Mouse (Mus musculus) midbrain, embryonic 13.5 days (tissue): ENCODE results near the gene Mcam. TPM values are rescaled to one million over a fixed set of nuclear protein-coding genes. Genes with fewer than 3 reads are reported as not detected.
A peak's percentile ranks its signal among the peaks of the same experiment; 100 is the strongest.
"Not testable (repeated sequence)": the region's sequence is repeated elsewhere in the genome, so short reads cannot be mapped to it uniquely, and the experiment has no call there.

Experiments
- ATAC-seq: fragments of 200-750 bp; cut with Nextera tagmentation; 2 replicates; pipeline ENCODE4 v1.8.0; 2017; ENCODE audit warnings: mild to moderate bottlenecking, moderate TSS enrichment, moderate library complexity
- H3K27ac ChIP-seq: fragments of 300-500 bp; sonication (generic); 2 replicates; pipeline ENCODE4 v1.5.1; 2015; ENCODE audit warnings: inconsistent platforms, mild to moderate bottlenecking, moderate library complexity
- H3K27me3 ChIP-seq: fragments of 300-500 bp; sonication (generic); 2 replicates; pipeline ENCODE4 v1.6.1; 2015; ENCODE audit warnings: mild to moderate bottlenecking, inconsistent platforms
- H3K36me3 ChIP-seq: fragments of 300-500 bp; sonication (generic); 2 replicates; pipeline ENCODE4 v1.6.1; 2015; ENCODE audit warnings: mild to moderate bottlenecking, inconsistent platforms
- H3K4me1 ChIP-seq: fragments of 300-500 bp; sonication (generic); replicated peaks from 2 replicates; pipeline ENCODE4 v1.6.1; 2015; ENCODE audit warnings: inconsistent platforms
- H3K4me2 ChIP-seq: fragments of 300-500 bp; sonication (generic); replicated peaks from 2 replicates; pipeline ENCODE4 v1.6.1; 2015; ENCODE audit warnings: moderate library complexity, mild to moderate bottlenecking, inconsistent platforms
- H3K4me3 ChIP-seq: fragments of 300-500 bp; sonication (generic); replicated peaks from 2 replicates; pipeline ENCODE4 v1.5.1; 2015; ENCODE audit warnings: mild to moderate bottlenecking, inconsistent platforms
- H3K9ac ChIP-seq: fragments of 300-500 bp; sonication (generic); replicated peaks from 2 replicates; pipeline ENCODE4 v1.6.1; 2015; ENCODE audit warnings: mild to moderate bottlenecking, inconsistent platforms
- H3K9me3 ChIP-seq: fragments of 300-500 bp; sonication (generic); 2 replicates; pipeline ENCODE4 v1.6.1; 2016; ENCODE audit warnings: mild to moderate bottlenecking, inconsistent platforms
- WGBS: fragments of 180-500 bp; shearing (Covaris S2); methylation state at CpG from one replicate; pipeline ENCODE4 v1.1.7; 2015; 5-methylcytosine and 5-hydroxymethylcytosine counted together
- polyA plus RNA-seq: library from polyadenylated mRNA; unstranded; fragments of >200 nt; fragmentation: Nextera tagmentation; extraction: Ambion mirVana; gene quantifications from 2 replicates; pipeline ENCODE4 v1.2.1, GENCODE M21; 2015

Gene Mcam
- polyA plus RNA-seq, 1 experiment from 2014 or later: 13.7 TPM

DNA sequence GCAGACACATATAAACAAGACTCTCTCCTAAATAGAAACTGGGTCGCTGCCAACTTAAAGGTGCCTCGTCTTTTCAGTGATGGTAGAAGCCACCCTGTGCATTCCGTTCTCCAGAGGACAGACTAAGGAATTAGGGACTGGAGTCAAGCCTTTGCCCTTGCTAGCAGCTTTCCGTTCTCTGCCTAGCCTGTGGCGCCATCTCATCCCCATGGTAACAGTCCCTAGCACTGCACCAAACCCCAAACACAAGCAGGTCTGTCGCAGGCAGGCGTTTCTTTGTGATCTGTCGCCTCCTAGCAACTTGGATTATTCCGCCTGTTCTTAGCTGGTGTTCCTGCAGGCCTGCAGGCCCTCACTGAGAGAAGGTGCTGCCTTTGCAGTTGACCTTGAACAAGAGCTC, 37.7 kb upstream of the Mcam start:
- no peaks in the 10 kb centered on the region for H3K27me3 ChIP-seq
- no peaks in the 10 kb centered on the region for H3K9me3 ChIP-seq
- H3K4me3 ChIP-seq: no peak overlapping the region
- no peak overlapping the region for H3K9ac ChIP-seq
- H3K4me1 ChIP-seq: peaks cover 20% of the 10 kb centered on the region
- 0 out of 2 replicates have a peak, but pooled peaks cover 4% of the 10 kb centered on the region for H3K36me3 ChIP-seq
- H3K27ac ChIP-seq: peak overlapping the region; percentile 66
- ATAC-seq: peak; percentile 67; the same call in 1 of the 2 replicates
- no peak overlapping the region for H3K4me2 ChIP-seq
- 13% methylated on average over 9 of the region's 9 CpGs for WGBS

DNA sequence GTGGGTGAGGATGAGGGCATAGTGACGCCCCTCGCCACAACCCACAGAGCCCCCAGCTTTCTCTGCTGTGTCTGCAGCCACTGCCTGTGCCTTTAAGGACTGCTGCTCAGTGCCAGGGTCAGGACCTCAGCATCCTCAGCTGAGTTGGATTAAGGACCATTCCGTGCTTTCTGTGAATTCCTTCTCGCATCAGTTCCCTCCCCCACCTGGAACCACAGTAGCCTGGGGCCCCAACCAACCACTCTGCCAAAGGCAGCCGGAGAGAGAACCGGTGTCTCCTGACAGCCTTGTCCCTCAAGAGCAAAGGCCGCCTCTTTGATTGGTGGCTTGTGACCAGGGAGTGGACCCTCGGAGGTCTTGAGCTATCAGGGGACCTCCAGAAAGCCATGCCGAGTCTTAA, 32.8 kb upstream of the Mcam start, which contains the start of gene Mfrp:
Gene Mfrp, plus strand, starts transcription at position 240 of the 400 bp plus-strand sequence.
- Histone ChIP-seq H3K9me3 (no peaks in the 10 kb centered on the region), H3K4me1 (peaks cover 14% of the 10 kb centered on the region), H3K27ac (no peak within 1 kb of the TSS), H3K9ac (no peak within 1 kb of the TSS), H3K4me2 (no peak within 1 kb of the TSS), H3K4me3 (no peak within 1 kb of the TSS), H3K36me3 (peaks cover 5% of the 10 kb centered on the region; the same call in 1 of the 2 replicates), H3K27me3 (no peaks in the 10 kb centered on the region)
- 44% methylated on average over 9 of the region's 9 CpGs for WGBS
- ATAC-seq: no peak

DNA sequence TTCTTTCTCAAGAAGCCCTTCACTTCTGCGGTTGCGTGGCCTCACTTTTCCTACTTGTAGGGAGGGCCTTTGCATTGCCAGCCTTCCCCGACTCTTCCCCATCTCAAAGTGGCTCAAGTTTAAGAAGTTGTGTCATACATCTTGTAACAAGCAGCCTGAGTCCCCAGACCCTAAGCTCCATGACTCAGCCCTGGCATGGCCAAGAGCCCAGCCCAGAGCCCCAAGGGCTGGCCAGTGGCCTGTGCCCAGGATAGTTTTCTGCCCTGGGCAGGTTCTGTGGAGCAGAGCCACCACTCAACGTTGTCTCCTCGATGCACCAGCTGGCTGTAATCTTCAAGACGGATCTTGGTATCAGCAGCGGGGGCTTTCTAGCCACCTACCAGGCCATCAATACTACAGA, 29.4 kb upstream of the Mcam start:
- peaks cover 5% of the 10 kb centered on the region; the same call in 1 of the 2 replicates for H3K36me3 ChIP-seq
- no peak overlapping the region for H3K4me3 ChIP-seq
- 94% methylated on average over 7 of the region's 7 CpGs for WGBS
- H3K4me1 ChIP-seq: peaks cover 42% of the 10 kb centered on the region
- H3K4me2 ChIP-seq: no peak overlapping the region
- no peak for ATAC-seq
- no peaks in the 10 kb centered on the region for H3K27me3 ChIP-seq
- no peak overlapping the region for H3K9ac ChIP-seq
- H3K27ac ChIP-seq: no peak overlapping the region
- no peaks in the 10 kb centered on the region for H3K9me3 ChIP-seq

DNA sequence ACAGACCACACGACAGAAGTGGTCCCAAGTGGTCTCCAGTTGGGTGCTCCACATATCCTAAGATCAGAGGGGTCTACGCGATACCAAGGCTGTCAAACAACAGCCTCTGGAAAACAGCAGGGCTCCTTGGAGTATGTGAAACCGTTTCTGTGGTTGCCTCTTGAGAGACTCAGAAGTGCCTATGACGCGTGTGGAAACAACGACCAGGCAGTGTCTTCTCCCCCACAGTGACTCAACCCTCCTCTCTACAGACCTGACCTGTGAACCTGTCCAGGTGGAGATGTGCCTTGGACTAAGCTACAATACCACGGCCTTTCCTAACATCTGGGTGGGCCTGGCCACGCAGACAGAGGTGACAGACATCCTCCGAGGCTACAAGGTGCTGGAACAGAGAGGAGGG, 28.5 kb upstream of the Mcam start:
- no peak overlapping the region for H3K4me3 ChIP-seq
- H3K36me3 ChIP-seq: peaks cover 5% of the 10 kb centered on the region; the same call in 1 of the 2 replicates
- WGBS: 90% methylated on average over 10 of the region's 10 CpGs
- ATAC-seq: no peak
- no peak overlapping the region for H3K9ac ChIP-seq
- no peak overlapping the region for H3K27ac ChIP-seq
- no peaks in the 10 kb centered on the region for H3K9me3 ChIP-seq
- peaks cover 51% of the 10 kb centered on the region for H3K4me1 ChIP-seq
- H3K4me2 ChIP-seq: no peak overlapping the region
- no peaks in the 10 kb centered on the region for H3K27me3 ChIP-seq

DNA sequence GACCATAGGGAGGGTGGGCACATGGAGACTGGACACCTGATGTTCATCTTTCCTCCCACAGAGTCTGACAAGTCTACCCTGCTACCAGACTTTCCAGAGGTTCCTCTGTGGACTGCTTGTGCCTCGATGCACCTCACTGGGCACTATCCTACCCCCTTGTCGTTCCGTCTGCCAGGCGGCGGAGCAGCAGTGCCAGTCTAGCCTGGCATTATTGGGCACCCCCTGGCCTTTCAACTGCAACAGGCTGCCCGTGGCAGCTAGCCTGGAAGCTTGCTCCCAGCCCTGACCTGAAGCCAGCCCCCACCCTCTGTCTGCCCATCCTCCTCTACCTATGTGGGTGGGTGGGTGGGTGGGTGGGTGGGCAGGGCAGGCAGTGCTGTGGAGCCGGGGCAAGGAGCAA, 28.1 kb upstream of the Mcam start:
- Histone ChIP-seq H3K9me3 (no peaks in the 10 kb centered on the region), H3K27ac (no peak overlapping the region)
- 90% methylated on average over 6 of the region's 7 CpGs for WGBS

DNA sequence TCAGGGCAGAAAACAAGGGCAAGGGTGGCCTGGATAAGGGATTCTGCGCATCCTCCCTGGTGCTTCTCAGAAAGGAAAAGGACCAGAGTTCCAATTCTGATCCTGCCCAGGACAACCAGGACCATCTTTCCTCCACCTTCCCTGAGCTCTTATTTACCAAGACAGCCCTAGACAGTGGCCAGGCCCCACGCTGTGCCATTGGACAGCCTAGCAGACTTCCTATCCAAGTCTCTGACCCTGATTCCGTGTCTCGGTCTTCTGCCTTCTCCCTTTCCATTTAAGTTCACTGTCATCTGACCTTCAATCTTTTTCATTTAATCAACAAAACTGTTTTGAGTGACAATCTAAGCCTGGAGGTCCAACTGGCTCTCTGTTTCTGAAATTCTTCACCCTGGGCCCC, 27.7 kb upstream of the Mcam start:
- peaks cover 5% of the 10 kb centered on the region; the same call in 1 of the 2 replicates for H3K36me3 ChIP-seq
- no peak overlapping the region for H3K4me3 ChIP-seq
- no peak overlapping the region for H3K9ac ChIP-seq
- 59% methylated on average over 4 of the region's 4 CpGs for WGBS
- ATAC-seq: no peak
- H3K4me1 ChIP-seq: peaks cover 51% of the 10 kb centered on the region
- no peak overlapping the region for H3K27ac ChIP-seq
- H3K27me3 ChIP-seq: no peaks in the 10 kb centered on the region
- H3K4me2 ChIP-seq: peak overlapping the region; percentile 44; the same call in 1 of the 2 replicates
- H3K9me3 ChIP-seq: no peaks in the 10 kb centered on the region

More for the DNA sequence above, 28.1 kb upstream of the Mcam start:
- no peaks in the 10 kb centered on the region for H3K27me3 ChIP-seq
- no peak overlapping the region for H3K4me3 ChIP-seq
- H3K36me3 ChIP-seq: peaks cover 5% of the 10 kb centered on the region; the same call in 1 of the 2 replicates
- H3K9ac ChIP-seq: no peak overlapping the region
- no peak for ATAC-seq
- peaks cover 53% of the 10 kb centered on the region for H3K4me1 ChIP-seq
- H3K4me2 ChIP-seq: no peak overlapping the region

DNA sequence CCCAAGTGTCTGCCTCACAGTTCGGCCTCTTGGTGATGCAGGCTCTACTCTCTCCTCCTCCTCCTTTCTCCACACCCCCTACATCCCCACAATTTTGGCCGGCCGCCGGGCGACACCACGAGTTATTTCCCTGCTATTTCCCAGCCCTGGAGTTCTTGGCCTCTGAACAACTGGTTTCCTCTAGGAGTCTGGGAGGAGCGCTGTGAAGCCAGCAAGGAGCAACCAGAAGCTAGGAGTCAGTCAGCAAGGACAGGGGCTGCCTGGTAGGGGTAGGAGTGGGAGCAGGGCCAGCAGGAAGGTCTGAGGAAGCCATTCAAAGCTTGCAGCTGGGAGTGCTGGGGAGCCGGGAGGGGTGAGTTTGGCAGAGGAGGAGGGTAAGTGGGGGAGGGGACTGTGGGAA, 27.2 kb upstream of the Mcam start, which contains the start of gene C1qtnf5:
Gene C1qtnf5, plus strand, starts transcription at position 136 of the 400 bp plus-strand sequence.
- H3K4me3 ChIP-seq: peak within 1 kb of the TSS; percentile 21
- no peaks in the 10 kb centered on the region for H3K27me3 ChIP-seq
- peak within 1 kb of the TSS; percentile 44 for H3K4me2 ChIP-seq
- H3K9me3 ChIP-seq: no peaks in the 10 kb centered on the region
- peak; percentile 60 for ATAC-seq
- peaks cover 55% of the 10 kb centered on the region for H3K4me1 ChIP-seq
- 24% methylated on average over 8 of the region's 8 CpGs for WGBS
- peak within 1 kb of the TSS; percentile 51; the same call in 1 of the 2 replicates for H3K27ac ChIP-seq
- peak within 1 kb of the TSS; percentile 54 for H3K9ac ChIP-seq
- peaks cover 5% of the 10 kb centered on the region; the same call in 1 of the 2 replicates for H3K36me3 ChIP-seq

DNA sequence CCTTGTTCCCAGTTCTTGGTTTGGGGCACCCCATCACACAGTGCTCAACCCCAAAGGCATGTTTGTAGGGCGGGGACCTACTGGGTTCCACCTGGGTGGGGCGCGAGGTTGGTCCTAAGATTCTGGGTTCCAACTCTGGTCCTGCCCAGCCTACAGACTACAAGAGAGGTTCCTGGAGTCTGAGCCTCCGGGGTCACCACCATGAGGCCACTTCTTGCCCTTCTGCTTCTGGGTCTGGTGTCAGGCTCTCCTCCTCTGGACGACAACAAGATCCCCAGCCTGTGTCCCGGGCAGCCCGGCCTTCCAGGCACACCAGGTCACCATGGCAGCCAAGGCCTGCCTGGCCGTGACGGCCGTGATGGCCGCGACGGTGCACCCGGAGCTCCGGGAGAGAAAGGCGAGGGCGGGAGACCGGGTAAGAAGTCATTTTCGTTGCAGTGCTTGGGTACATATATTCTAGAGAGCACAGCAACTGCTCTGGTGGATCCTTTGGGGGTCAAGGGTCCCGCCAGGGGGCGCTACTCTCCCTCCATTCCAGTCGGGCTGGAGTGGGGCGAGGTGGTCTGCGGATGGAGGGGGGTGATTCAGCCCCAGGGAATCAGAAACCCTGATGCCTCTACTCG, 26.6 kb upstream of the Mcam start:
- H3K9ac ChIP-seq: peak overlapping the region; percentile 54

DNA sequence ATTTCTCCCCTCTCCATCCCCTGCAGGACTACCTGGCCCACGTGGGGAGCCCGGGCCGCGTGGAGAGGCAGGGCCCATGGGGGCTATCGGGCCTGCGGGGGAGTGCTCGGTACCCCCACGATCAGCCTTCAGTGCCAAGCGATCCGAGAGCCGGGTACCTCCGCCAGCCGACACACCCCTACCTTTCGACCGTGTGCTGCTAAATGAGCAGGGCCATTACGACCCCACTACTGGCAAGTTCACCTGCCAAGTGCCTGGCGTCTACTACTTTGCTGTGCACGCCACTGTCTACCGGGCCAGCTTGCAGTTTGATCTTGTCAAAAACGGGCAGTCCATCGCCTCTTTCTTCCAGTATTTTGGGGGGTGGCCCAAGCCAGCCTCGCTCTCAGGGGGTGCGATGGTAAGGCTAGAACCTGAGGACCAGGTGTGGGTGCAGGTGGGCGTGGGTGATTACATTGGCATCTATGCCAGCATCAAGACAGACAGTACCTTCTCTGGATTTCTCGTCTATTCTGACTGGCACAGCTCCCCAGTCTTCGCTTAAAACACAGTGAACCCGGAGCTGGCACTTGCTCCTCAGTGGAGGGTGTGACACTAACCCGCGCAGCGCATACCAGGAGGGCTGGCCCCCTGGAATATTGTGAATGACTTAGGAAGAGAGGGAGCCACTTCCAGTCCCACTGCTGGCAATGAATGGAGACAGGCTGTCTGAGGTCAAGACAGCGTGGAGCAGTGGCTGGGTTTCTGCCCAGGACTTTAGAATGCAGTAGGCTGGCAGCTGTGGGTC, 25.8 kb upstream of the Mcam start:
- 83% methylated on average over 31 of the region's 31 CpGs for WGBS
- Histone ChIP-seq H3K9me3 (no peaks in the 10 kb centered on the region), H3K9ac (peak overlapping the region; percentile 54), H3K4me1 (peaks cover 62% of the 10 kb centered on the region), H3K27me3 (no peaks in the 10 kb centered on the region), H3K4me3 (peak overlapping the region; percentile 21; the same call in 1 of the 2 replicates), H3K27ac (no peak overlapping the region), H3K36me3 (peaks cover 5% of the 10 kb centered on the region; the same call in 1 of the 2 replicates), H3K4me2 (peak overlapping the region; percentile 44)
- ATAC-seq: no peak

More for the DNA sequence above, 26.6 kb upstream of the Mcam start:
- Histone ChIP-seq H3K27ac (peak overlapping the region; percentile 51; the same call in 1 of the 2 replicates), H3K27me3 (no peaks in the 10 kb centered on the region), H3K4me3 (peak overlapping the region; percentile 21), H3K36me3 (peaks cover 5% of the 10 kb centered on the region; the same call in 1 of the 2 replicates), H3K9me3 (no peaks in the 10 kb centered on the region), H3K4me2 (peak overlapping the region; percentile 44), H3K4me1 (peaks cover 61% of the 10 kb centered on the region)
- WGBS: 26% methylated on average over 25 of the region's 25 CpGs
- ATAC-seq: peak; percentile 34

DNA sequence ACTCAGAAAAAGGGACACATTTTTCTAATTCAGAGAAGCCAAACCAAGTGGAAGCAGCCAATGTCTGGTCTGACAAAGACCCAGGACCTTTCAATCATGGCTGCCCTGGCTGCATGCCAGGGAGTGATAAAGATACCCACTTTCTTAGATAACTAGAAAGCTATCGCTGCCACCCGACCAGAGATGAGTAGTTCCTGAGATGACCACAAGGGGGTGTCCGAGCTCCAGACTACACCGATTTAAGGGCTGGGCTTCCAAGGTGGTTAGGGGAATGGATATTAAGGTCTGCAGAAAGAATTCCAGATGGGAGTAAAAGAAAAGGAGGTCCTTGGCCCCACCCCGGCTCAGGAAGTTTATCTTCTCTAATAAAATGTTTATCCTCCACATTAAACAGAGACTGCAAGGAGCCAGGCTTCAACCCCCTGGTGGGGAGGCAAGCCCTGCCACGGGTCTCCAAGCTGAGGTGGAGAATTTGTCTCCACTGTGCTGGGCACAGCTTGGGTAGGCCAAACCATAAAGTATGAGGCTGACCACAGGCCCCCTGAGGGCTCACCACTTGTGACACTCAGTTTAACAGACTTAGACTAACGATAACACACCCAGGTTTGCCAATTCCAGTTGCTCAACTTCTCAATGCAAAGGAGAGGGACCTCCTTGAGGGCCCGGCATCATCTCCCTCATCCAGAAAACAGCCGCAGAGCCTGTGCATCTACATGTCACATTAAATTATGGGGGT, 24.7 kb upstream of the Mcam start:
- no peak for ATAC-seq
- no peak overlapping the region; the same call in 1 of the 2 replicates for H3K27ac ChIP-seq
- H3K27me3 ChIP-seq: no peaks in the 10 kb centered on the region
- peaks cover 5% of the 10 kb centered on the region; the same call in 1 of the 2 replicates for H3K36me3 ChIP-seq
- H3K4me2 ChIP-seq: peak overlapping the region; percentile 22
- no peaks in the 10 kb centered on the region for H3K9me3 ChIP-seq
- WGBS: 34% methylated on average over 9 of the region's 9 CpGs
- H3K4me1 ChIP-seq: peaks cover 62% of the 10 kb centered on the region
- peak overlapping the region; percentile 4; the same call in 1 of the 2 replicates for H3K4me3 ChIP-seq
- H3K9ac ChIP-seq: peak overlapping the region; percentile 54

DNA sequence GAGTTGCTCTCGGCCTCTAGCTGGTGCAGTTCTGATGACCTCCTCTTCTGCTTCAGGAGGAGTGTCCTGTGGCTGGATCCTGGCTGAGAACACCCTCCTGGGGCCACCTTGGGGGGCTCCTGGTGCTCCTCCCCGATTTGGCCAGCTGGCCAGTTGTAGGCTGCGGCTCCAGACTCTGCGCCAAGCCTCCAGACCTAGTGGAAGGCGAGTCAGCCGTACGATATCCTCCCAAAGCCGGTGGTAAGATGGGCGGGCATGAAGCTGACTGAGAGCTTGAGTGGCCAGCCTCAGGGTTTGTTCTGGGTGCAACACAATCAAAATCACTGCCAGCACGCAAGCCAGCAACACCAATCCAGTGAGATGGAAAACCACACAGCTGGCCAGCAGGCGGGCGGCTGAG, 22.4 kb upstream of the Mcam start:
- H3K4me1 ChIP-seq: peaks cover 53% of the 10 kb centered on the region

More for the DNA sequence above, 22.4 kb upstream of the Mcam start:
- H3K9me3 ChIP-seq, H3K36me3 ChIP-seq, H3K27ac ChIP-seq, ATAC-seq, H3K9ac ChIP-seq, H3K27me3 ChIP-seq: not testable (repeated sequence)
- 73% methylated on average over 10 of the region's 12 CpGs for WGBS
- H3K4me2 ChIP-seq: peak overlapping the region; percentile 59
- peak overlapping the region; percentile 71; the same call in 1 of the 2 replicates for H3K4me3 ChIP-seq
